ENCODE assay signal across 8 mouse cellular contexts in the genomic region with DNA sequence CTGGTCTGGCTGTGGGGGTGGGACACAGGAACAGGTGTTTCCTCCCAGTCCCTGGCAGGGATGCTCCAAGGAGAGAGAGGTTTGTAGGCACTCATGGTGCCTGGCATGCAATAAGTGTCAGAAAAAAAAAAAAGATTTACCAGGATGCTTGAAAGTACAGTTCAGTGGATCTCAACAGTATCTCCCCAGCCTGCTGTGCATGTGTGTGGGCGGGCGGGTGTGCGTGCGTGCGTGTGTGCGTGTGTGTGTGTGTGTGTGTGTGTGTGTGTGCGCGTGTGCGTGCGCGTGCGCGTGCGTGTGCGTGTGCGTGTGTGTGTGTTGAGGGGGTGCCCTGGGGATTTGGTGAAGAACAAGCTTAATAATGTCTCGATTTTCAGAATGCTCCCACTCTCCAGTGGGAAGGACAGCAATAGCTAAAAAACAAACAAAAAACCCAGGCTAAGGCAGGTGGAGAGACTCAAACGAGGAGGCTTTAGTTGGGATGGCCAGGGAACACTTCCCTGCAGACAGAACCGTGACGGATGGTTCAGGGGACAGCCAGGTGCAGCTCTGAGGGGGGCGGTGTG. TPM values are rescaled to one million over a fixed set of nuclear protein-coding genes. Genes with fewer than 3 reads are reported as not detected.
DNase-seq lines count a peak whose midpoint lies in the region; ATAC-seq and TF ChIP-seq lines count a peak whose summit lies in the region.

No protein-coding gene starts in this region.

- H3K36me3 ChIP-seq in embryonic facial prominence, embryonic 15.5 days = no peaks in the 10 kb centered on the region
- H3K36me3 ChIP-seq in limb, embryonic 15.5 days = no peaks in the 10 kb centered on the region
- no peaks in the 10 kb centered on the region for H3K36me3 ChIP-seq in stomach, postnatal 0 days (ENCODE audit: control insufficient read depth, insufficient read depth, low read length)

- H3K4me2 ChIP-seq in embryonic facial prominence, embryonic 15.5 days (replicated peaks) = peak overlapping the region; percentile 49
- peak overlapping the region; percentile 47 for H3K4me2 ChIP-seq in limb, embryonic 15.5 days
- peak overlapping the region; percentile 52 for H3K4me2 ChIP-seq in stomach, postnatal 0 days (replicated peaks; ENCODE audit: low read depth)

- no peak for TF ChIP-seq POLR2A in bone marrow, adult 2 months (IDR thresholded peaks at IDR 0.05; ENCODE audit: borderline replicate concordance, control insufficient read depth, low read depth, low read length)

- no peaks in the 10 kb centered on the region for H3K27me3 ChIP-seq in embryonic facial prominence, embryonic 15.5 days
- H3K27me3 ChIP-seq in limb, embryonic 15.5 days = no peaks in the 10 kb centered on the region
- no peaks in the 10 kb centered on the region for H3K27me3 ChIP-seq in stomach, postnatal 0 days (ENCODE audit: control insufficient read depth, insufficient read depth, low read length)

- WGBS in bone marrow, adult 2 months = 60% methylated on average over 21 of the region's 21 CpGs
- WGBS in embryonic facial prominence, embryonic 15.5 days = 38% methylated on average over 21 of the region's 21 CpGs
- 40% methylated on average over 21 of the region's 21 CpGs for WGBS in limb, embryonic 15.5 days
- WGBS in stomach, postnatal 0 days = 43% methylated on average over 21 of the region's 21 CpGs

- no peak overlapping the region for H3K27ac ChIP-seq in bone marrow, adult 2 months (ENCODE audit: control insufficient read depth, insufficient read depth, low read depth, low read length, poor library complexity)
- H3K27ac ChIP-seq in embryonic facial prominence, embryonic 15.5 days (replicated peaks) = peak overlapping the region; percentile 82
- peak overlapping the region; percentile 71 for H3K27ac ChIP-seq in limb, embryonic 15.5 days
- H3K27ac ChIP-seq in stomach, postnatal 0 days (replicated peaks) = peak overlapping the region; percentile 76

- ATAC-seq in embryonic facial prominence, embryonic 15.5 days (ENCODE audit: insufficient number of reproducible peaks, low FRiP score, low TSS enrichment, low read depth) = no peak
- peak; percentile 38; the same call in 1 of the 2 replicates for ATAC-seq in limb, embryonic 15.5 days (ENCODE audit: insufficient number of reproducible peaks, low FRiP score, low TSS enrichment, low read depth)
- ATAC-seq in stomach, postnatal 0 days (ENCODE audit: low FRiP score, low TSS enrichment) = no peak
- no peak for ATAC-seq in megakaryocyte progenitor cell, adult 5-6 weeks (replicated peaks; ENCODE audit: poor library complexity)

- H3K4me1 ChIP-seq in bone marrow, adult 2 months (ENCODE audit: control insufficient read depth, insufficient read depth, low read length) = peaks cover 8% of the 10 kb centered on the region
- peaks cover 20% of the 10 kb centered on the region for H3K4me1 ChIP-seq in embryonic facial prominence, embryonic 15.5 days
- peaks cover 18% of the 10 kb centered on the region for H3K4me1 ChIP-seq in limb, embryonic 15.5 days
- H3K4me1 ChIP-seq in stomach, postnatal 0 days (replicated peaks; ENCODE audit: control insufficient read depth, insufficient read depth) = peaks cover 9% of the 10 kb centered on the region; the same call in 1 of the 2 replicates

- no peak for TF ChIP-seq EP300 in stomach, postnatal 0 days (optimal IDR thresholded peaks at IDR 0.05)

- 0 out of 2 replicates have a peak overlapping the region, but pooled peaks have one; percentile 26 for H3K9ac ChIP-seq in embryonic facial prominence, embryonic 15.5 days
- 0 out of 2 replicates have a peak overlapping the region, but pooled peaks have one; percentile 2 for H3K9ac ChIP-seq in limb, embryonic 15.5 days
- H3K9ac ChIP-seq in stomach, postnatal 0 days (ENCODE audit: low read length) = peak overlapping the region; percentile 59

- DNase-seq in layer of hippocampus, adult 11-12 months (ENCODE audit: low spot score) = peak; percentile 59
- no peak for DNase-seq in layer of hippocampus, postnatal 14 days (ENCODE audit: low spot score in 2 of 2)
- no peak for DNase-seq in stomach, postnatal 0 days (ENCODE audit: low spot score)
- no peak for DNase-seq in adrenal gland, postnatal 4 days (ENCODE audit: low spot score in 2 of 2)

- H3K4me3 ChIP-seq in bone marrow, adult 2 months (replicated peaks; ENCODE audit: control insufficient read depth, low read depth, low read length) = peak overlapping the region; percentile 4
- peak overlapping the region; percentile 32 for H3K4me3 ChIP-seq in embryonic facial prominence, embryonic 15.5 days (replicated peaks)
- peak overlapping the region; percentile 27 for H3K4me3 ChIP-seq in limb, embryonic 15.5 days
- peak overlapping the region; percentile 25 for H3K4me3 ChIP-seq in stomach, postnatal 0 days (ENCODE audit: low read depth, low read length)

- TF ChIP-seq CTCF in bone marrow, adult 2 months (IDR thresholded peaks at IDR 0.05; ENCODE audit: control insufficient read depth, insufficient read depth, low read length) = no peak
- no peak for TF ChIP-seq CTCF in stomach, postnatal 0 days (IDR thresholded peaks at IDR 0.05; ENCODE audit: low read depth)

- H3K9me3 ChIP-seq in embryonic facial prominence, embryonic 15.5 days (replicated peaks) = no peaks in the 10 kb centered on the region
- no peaks in the 10 kb centered on the region for H3K9me3 ChIP-seq in limb, embryonic 15.5 days
- no peaks in the 10 kb centered on the region for H3K9me3 ChIP-seq in stomach, postnatal 0 days (ENCODE audit: control insufficient read depth, low read length)

RNA-seq across cellular contexts. Expression of a gene that starts 9.3 kb away (rescaled TPM):
- total RNA-seq in layer of hippocampus, postnatal 14 days (2021) = 100 to 1,000 TPM in 1 of 2 experiments, 10 to 100 TPM in 1; 99.5 to 106 TPM
- 19.2 and 34.2 TPM in 2 replicates for polyA plus RNA-seq in bone marrow, adult 2 months (2011; ENCODE audit: insufficient read depth, insufficient read length, low replicate concordance, missing spikeins)
- 83.3 and 89.1 TPM in 2 replicates for polyA plus RNA-seq in embryonic facial prominence, embryonic 15.5 days (2015; fragmentation: Nextera tagmentation; extraction: Ambion mirVana)
- polyA plus RNA-seq in limb, embryonic 15.5 days (2015; fragmentation: Nextera tagmentation; extraction: Ambion mirVana) = 63.6 and 77.1 TPM in 2 replicates
- 12.4 and 17.3 TPM in 2 replicates for polyA plus RNA-seq in stomach, postnatal 0 days (2015; fragmentation: Nextera tagmentation; extraction: Ambion mirVana)
- total RNA-seq in adrenal gland, postnatal 4 days (2021) = 10 to 100 TPM; 59.7 to 80.6 TPM
- total RNA-seq in megakaryocyte progenitor cell, adult 5-6 weeks (2015) = 0.37 and 2.4 TPM in 2 replicates
- 0.41 and 0.42 TPM in 2 replicates for total RNA-seq in megakaryocyte progenitor cell, adult 5-6 weeks (2017)

Comparison
In these comparisons a context has a peak if more than half of its experiments do, and no peak if none do; other contexts are left out.
1. H3K9ac ChIP-seq: peak in every context shown above with its lines; median percentile 59 in stomach, postnatal 0 days; 26 in embryonic facial prominence, embryonic 15.5 days; 2 in limb, embryonic 15.5 days.